Mouse (Mus musculus) B cell, adult 2 months (primary cell): ENCODE measurements around the gene Olfr446.

Experiments used
- DNase-seq, 2 experiments: peaks; one replicate each; pipeline ENCODE4 v3.0.0; 2022

The Olfr446 gene

GRCm38 (mm10) chr6:42921077-42921476 is at the start of gene Olfr446:
Gene Olfr446 (plus strand): TSS chr6:42921377.
- no peak for DNase-seq

- no peak for DNase-seq
Observed at GRCm38 (mm10) chr6:42876323-42876722, 44.9 kb upstream of the Olfr446 start.

GRCm38 (mm10) chr6:42890141-42890540 is 31.0 kb upstream of the Olfr446 start, which contains the start of gene Olfr448:
Gene Olfr448 (plus strand): TSS chr6:42890441.
- no peak for DNase-seq

- no peak for DNase-seq
Observed at GRCm38 (mm10) chr6:42900345-42900744, 20.8 kb upstream of the Olfr446 start.

GRCm38 (mm10) chr6:42908578-42908977 is 12.6 kb upstream of the Olfr446 start, which contains the start of gene Olfr447:
Gene Olfr447 (plus strand): TSS chr6:42908878.
- no peak for DNase-seq

- DNase-seq = no peak
Observed at GRCm38 (mm10) chr6:42948767-42949166, 27.6 kb downstream of the Olfr446 start, which contains the start of gene Olfr444. Gene Olfr444 (plus strand): TSS chr6:42949067.

GRCm38 (mm10) chr6:42980377-42980776 is 59.2 kb downstream of the Olfr446 start:
- DNase-seq = no peak
